Mouse (Mus musculus) G1E (cell line): ENCODE results near the gene Slc25a22.

ENCODE experiments used
- CTCF ChIP-seq: IDR thresholded peaks from 2 replicates; pipeline ENCODE4 v1.5.1; 2012; ENCODE audit warnings: low read depth, low read length, inconsistent platforms, mixed read lengths
- TAL1 ChIP-seq: conservative IDR thresholded peaks from 2 replicates; pipeline ENCODE4 v1.6.1; 2012; ENCODE audit warnings: low read depth, low read length, inconsistent platforms, mixed read lengths

DNA sequence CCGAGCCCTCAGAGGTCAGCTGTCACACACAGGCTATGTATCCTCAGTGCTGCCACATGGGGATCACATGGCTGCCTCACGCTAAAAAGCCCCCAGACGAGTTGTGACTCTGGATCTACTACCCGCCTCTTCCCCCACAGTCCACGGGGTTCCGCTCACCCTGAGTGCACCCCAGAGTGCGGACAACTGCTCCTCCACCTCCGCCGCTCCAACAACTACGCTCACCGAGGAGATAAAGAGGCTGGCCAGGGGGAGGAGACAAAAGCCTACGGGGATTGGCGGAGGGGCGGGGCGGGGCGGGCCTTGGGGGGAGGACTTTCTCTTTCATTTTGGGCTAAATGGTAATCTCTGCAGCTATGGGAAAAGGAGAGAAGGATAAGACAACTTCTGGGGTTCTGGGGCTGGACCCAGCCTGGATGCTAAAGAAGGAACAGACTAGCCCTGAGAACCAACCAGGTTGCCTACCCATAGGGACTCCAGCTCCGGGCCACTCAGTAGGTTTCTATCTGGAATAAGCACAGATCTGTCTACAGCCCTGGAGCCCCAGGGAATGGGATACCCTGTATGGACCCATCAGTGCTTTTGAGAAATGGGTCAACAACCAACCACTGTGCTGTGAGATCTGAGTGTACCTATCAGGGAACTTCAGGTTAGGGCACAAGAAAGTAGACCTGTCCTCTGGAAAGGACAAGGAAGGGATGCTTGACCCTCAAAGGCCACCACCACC, 2.4 kb downstream of the Slc25a22 start:
- no peak for TF ChIP-seq CTCF
- TF ChIP-seq TAL1, result no peak
